Mouse (Mus musculus) hindbrain, embryonic 14.5 days (tissue): Measurements from ENCODE around the gene Dhx15. TPM values are rescaled to one million over a fixed set of nuclear protein-coding genes. Genes with fewer than 3 reads are reported as not detected.
A peak's percentile ranks its signal among the peaks of the same experiment; 100 is the strongest.

Source experiments
- ATAC-seq: fragments of 200-750 bp; cut with Nextera tagmentation; 2 replicates; pipeline ENCODE4 v1.8.0; 2017; ENCODE audit warnings: moderate number of reproducible peaks, mild to moderate bottlenecking, moderate TSS enrichment, moderate library complexity; ENCODE audit not compliant: low FRiP score
- DNase-seq: peaks from one replicate; pipeline ENCODE4 v3.0.0-alpha.2; 2015; ENCODE audit warnings: low spot score
- H3K27ac ChIP-seq: fragments of 300-500 bp; sonication (generic); 2 replicates; pipeline ENCODE4 v1.5.1; 2014; ENCODE audit warnings: mild to moderate bottlenecking, moderate library complexity
- H3K27me3 ChIP-seq: fragments of 300-500 bp; sonication (generic); 2 replicates; pipeline ENCODE4 v1.6.1; 2014; ENCODE audit warnings: mild to moderate bottlenecking, low read length, mixed read lengths; ENCODE audit not compliant: control insufficient read depth, insufficient read depth
- H3K36me3 ChIP-seq: fragments of 300-500 bp; sonication (generic); replicated peaks from 2 replicates; pipeline ENCODE4 v1.6.1; 2014; ENCODE audit not compliant: control insufficient read depth, insufficient read depth
- H3K4me1 ChIP-seq: fragments of 300-500 bp; sonication (generic); replicated peaks from 2 replicates; pipeline ENCODE4 v1.6.1; 2014; ENCODE audit warnings: antibody characterized with exemption, low read length, mixed read lengths; ENCODE audit not compliant: control insufficient read depth, insufficient read depth
- H3K4me2 ChIP-seq: fragments of 300-500 bp; sonication (generic); replicated peaks from 2 replicates; pipeline ENCODE4 v1.6.1; 2014; ENCODE audit warnings: mild to moderate bottlenecking, moderate library complexity
- H3K4me3 ChIP-seq: fragments of 300-500 bp; sonication (generic); replicated peaks from 2 replicates; pipeline ENCODE4 v1.5.1; 2014; ENCODE audit warnings: mild to moderate bottlenecking, low read length
- H3K9ac ChIP-seq: fragments of 300-500 bp; sonication (generic); 2 replicates; pipeline ENCODE4 v1.6.1; 2014
- H3K9me3 ChIP-seq: fragments of 300-500 bp; sonication (generic); 2 replicates; pipeline ENCODE4 v1.6.1; 2016; ENCODE audit warnings: low read length; ENCODE audit not compliant: control insufficient read depth
- WGBS: fragments of 180-500 bp; shearing (Covaris S2); extraction: QIAGEN DNeasy Blood & Tissue Kit; methylation state at CpG from one replicate; pipeline ENCODE4 v1.1.7; 2014; 5-methylcytosine and 5-hydroxymethylcytosine counted together
- polyA plus RNA-seq: library from polyadenylated mRNA; unstranded; fragments of >200 nt; fragmentation: Nextera tagmentation; extraction: Ambion mirVana; gene quantifications from 2 replicates; pipeline ENCODE4 v1.2.1, GENCODE M21; 2014

Gene Dhx15
- polyA plus RNA-seq, 1 experiment from 2014 or later = 62.8 TPM

DNA sequence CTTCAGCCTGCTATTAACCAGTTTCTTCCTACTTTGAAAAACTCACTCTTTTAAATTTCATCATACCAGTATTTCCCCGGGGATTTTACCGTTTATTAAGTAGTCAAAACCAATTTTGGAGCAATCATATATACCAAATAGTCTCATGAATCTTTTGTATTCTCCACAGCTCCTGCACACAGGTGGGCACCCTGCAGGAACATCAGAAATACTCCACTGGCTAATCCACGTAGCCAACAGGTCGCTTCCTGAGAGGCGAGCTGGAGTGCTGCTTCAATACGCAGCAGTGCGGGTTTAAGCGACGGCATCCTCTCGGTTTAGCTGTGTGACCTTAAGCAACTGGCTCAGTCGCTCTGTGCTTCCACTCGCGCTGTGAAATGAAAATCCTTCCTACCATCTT is 58.9 kb downstream of the Dhx15 start:
- H3K27ac ChIP-seq = no peak overlapping the region
- no peak overlapping the region for H3K9ac ChIP-seq
- H3K4me2 ChIP-seq = no peak overlapping the region
- H3K4me3 ChIP-seq = no peak overlapping the region
- H3K4me1 ChIP-seq = no peaks in the 10 kb centered on the region
- no peaks in the 10 kb centered on the region for H3K36me3 ChIP-seq
- ATAC-seq = no peak
- no peak for DNase-seq
- no peaks in the 10 kb centered on the region for H3K9me3 ChIP-seq
- WGBS = 91% methylated on average over 13 of the region's 13 CpGs
- no peaks in the 10 kb centered on the region for H3K27me3 ChIP-seq

DNA sequence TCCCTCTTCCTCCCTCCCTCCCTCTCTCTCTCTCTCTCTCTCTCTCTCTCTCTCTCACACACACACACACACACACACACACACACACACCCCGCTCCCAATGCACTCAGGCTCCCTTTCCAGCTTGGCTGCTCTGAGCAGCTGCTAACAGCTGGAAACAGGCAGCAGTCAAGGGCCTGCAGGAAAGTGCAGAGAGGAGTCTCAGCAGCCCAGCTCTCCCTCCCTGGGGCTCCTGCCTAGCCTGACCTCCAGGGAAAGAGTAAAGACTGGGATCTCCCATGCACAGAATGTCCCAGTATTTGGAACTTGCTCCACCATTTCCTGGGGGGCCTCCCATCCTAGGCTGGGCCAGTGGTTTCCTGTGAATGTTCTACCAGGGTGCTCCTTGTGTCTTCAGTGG is 59.8 kb downstream of the Dhx15 start:
- no peak overlapping the region for H3K4me3 ChIP-seq
- H3K27me3 ChIP-seq = no peaks in the 10 kb centered on the region
- no peak overlapping the region for H3K4me2 ChIP-seq
- H3K9ac ChIP-seq = no peak overlapping the region
- ATAC-seq = no peak
- no peak for DNase-seq
- H3K9me3 ChIP-seq = no peaks in the 10 kb centered on the region
- WGBS = 90% methylated on average over 1 of the region's 1 CpGs
- no peaks in the 10 kb centered on the region for H3K4me1 ChIP-seq
- no peak overlapping the region for H3K27ac ChIP-seq
- no peaks in the 10 kb centered on the region for H3K36me3 ChIP-seq

DNA sequence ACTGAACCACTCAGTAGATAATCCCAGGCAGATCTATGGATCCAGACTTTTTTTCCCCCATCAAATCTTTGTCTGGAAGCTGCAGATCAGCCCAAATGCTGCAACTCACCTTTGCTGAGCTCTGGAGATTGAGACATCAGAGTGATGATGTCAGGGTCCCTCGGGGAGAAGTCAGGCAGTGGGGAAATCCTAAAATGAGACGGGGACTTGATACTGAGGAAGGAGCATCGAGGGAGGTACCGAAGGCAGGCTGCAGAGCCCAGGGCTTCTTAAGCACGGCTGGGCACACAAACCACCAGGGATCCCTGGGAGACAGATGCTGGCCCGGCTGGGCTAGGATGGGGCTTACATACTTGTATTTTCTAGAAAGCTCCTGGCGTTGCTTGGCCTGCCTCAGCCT is 64.1 kb downstream of the Dhx15 start:
- Histone ChIP-seq H3K36me3 (no peaks in the 10 kb centered on the region), H3K9me3 (no peaks in the 10 kb centered on the region), H3K4me1 (no peaks in the 10 kb centered on the region), H3K9ac (no peak overlapping the region), H3K4me2 (no peak overlapping the region), H3K27me3 (no peaks in the 10 kb centered on the region), H3K4me3 (no peak overlapping the region), H3K27ac (no peak overlapping the region)
- DNase-seq (no peak), ATAC-seq (no peak)
- 58% methylated on average over 7 of the region's 7 CpGs for WGBS

DNA sequence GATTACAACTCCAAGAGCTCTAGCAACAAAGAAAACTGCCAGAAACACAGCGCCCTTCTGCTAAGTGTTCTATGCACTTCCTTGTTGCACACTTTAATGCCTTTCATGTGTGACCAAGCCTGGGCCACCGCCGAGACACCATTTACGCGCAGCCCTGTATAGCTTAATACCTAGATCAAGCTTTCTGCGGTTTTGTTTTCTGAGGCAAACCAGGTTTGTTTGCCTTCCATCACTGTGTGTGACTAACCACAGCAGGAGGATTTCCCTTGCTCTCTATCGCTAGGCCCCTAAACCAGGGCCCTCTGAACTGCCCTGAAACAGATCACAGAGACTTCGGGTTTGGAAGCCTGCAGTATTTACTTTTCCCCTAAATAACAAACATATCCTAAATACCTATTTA is 64.5 kb downstream of the Dhx15 start:
- no peak for ATAC-seq
- no peak for DNase-seq
- H3K27ac ChIP-seq = no peak overlapping the region
- WGBS = 87% methylated on average over 8 of the region's 8 CpGs
- H3K9me3 ChIP-seq = no peaks in the 10 kb centered on the region
- H3K4me3 ChIP-seq = no peak overlapping the region
- H3K27me3 ChIP-seq = no peaks in the 10 kb centered on the region
- no peaks in the 10 kb centered on the region for H3K4me1 ChIP-seq
- no peak overlapping the region for H3K4me2 ChIP-seq
- no peak overlapping the region for H3K9ac ChIP-seq
- no peaks in the 10 kb centered on the region for H3K36me3 ChIP-seq

DNA sequence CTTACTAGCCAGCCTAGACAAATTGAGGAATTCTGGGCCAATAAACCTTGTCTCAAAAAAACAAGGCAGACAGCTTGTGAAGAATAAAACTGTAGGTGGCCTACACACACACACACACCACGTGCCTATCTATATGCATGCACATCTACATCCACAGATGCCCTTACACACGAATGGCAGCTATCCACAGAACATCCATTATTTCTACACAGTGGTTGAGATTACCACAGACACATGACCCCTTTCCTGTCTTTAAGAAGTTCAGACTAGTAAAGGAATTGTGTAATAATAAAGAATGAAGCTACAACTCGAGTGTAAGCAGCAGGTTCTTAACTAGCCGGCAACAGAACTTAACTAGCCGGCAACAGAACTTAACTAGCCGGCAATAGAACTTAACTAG is 68.2 kb downstream of the Dhx15 start:
- H3K27ac ChIP-seq = no peak overlapping the region
- no peak overlapping the region for H3K4me2 ChIP-seq
- no peaks in the 10 kb centered on the region for H3K36me3 ChIP-seq
- peaks cover 8% of the 10 kb centered on the region; the same call in 1 of the 2 replicates for H3K27me3 ChIP-seq
- H3K9me3 ChIP-seq = no peaks in the 10 kb centered on the region
- DNase-seq = no peak
- WGBS = 85% methylated on average over 6 of the region's 6 CpGs
- no peak overlapping the region for H3K4me3 ChIP-seq
- H3K9ac ChIP-seq = no peak overlapping the region
- no peak for ATAC-seq
- no peaks in the 10 kb centered on the region for H3K4me1 ChIP-seq

DNA sequence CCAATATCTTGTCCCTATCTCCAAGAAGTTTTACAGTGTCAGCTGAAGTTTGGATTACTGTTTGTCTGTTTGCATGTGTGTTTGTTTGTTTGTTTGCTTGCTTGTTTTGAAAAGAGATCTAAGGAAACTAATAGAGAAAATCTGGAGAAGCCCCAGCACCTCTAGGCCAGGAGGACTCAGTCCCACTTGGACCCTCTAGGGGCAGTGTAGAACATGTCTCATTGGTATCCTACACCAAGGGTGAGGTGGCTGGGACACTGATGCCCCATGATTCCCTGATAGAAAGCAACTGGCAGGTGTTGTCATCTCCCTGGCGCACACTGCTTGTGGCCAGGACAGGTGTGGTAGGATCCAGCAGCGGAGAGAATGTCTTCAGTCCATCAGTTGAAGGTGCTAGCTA is 70.5 kb downstream of the Dhx15 start:
- peaks cover 8% of the 10 kb centered on the region; the same call in 1 of the 2 replicates for H3K27me3 ChIP-seq
- H3K36me3 ChIP-seq = no peaks in the 10 kb centered on the region
- H3K4me1 ChIP-seq = peaks cover under 1% of the 10 kb centered on the region; the same call in 1 of the 2 replicates

DNA sequence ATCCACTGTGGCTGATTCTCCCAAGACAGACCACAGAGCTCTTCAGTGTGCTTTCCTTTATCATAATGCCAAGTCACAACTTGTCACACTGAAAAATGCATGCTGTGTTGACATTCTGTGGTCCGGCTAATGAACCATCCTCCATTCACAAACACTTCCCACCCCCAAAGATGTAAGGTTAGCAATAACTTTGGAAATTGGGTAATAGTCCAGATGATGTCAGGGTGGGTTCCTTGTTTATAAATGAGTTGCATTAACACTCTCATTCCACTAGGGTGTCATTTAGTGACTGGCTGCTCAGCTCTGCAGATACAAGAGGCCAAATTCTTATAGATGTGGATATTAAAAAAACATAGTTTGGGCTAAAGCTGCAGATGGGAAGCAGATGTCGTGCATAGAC is 71.1 kb downstream of the Dhx15 start:
- DNase-seq = no peak
- H3K9ac ChIP-seq = no peak overlapping the region
- peaks cover 7% of the 10 kb centered on the region; the same call in 1 of the 2 replicates for H3K4me1 ChIP-seq
- H3K4me2 ChIP-seq = no peak overlapping the region
- H3K9me3 ChIP-seq = no peaks in the 10 kb centered on the region
- WGBS = 81% methylated on average over 2 of the region's 2 CpGs
- no peak overlapping the region for H3K4me3 ChIP-seq
- H3K27ac ChIP-seq = no peak overlapping the region
- ATAC-seq = no peak
- peaks cover 8% of the 10 kb centered on the region; the same call in 1 of the 2 replicates for H3K27me3 ChIP-seq
- H3K36me3 ChIP-seq = no peaks in the 10 kb centered on the region

More for the DNA sequence above, 70.5 kb downstream of the Dhx15 start:
- H3K9me3 ChIP-seq = no peaks in the 10 kb centered on the region
- 68% methylated on average over 2 of the region's 2 CpGs for WGBS
- no peak overlapping the region for H3K9ac ChIP-seq
- no peak overlapping the region for H3K4me2 ChIP-seq
- H3K4me3 ChIP-seq = no peak overlapping the region
- ATAC-seq = no peak
- H3K27ac ChIP-seq = no peak overlapping the region
- no peak for DNase-seq

DNA sequence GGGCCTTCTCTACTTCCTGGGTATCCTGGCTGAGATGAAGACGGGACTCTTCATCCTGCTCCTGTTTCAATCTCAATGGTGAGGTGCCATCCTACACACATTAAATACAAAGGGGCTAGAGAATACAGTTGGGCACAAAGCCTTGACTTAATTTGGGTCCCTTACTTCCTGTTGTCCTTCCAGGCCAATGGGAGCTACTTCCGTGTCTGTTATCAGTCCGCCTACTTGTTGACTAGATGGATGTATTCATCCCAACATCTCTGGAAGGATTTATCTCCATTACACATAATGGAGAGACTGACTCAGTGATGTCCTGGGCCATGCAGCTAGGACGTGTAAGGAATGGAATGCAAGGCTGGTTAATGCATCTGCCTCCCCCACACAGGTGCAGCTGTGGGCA is 72.5 kb downstream of the Dhx15 start:
- H3K27ac ChIP-seq = no peak overlapping the region
- H3K4me2 ChIP-seq = no peak overlapping the region
- H3K4me1 ChIP-seq = peaks cover 7% of the 10 kb centered on the region; the same call in 1 of the 2 replicates
- ATAC-seq (no peak), DNase-seq (no peak)
- H3K9me3 ChIP-seq = no peaks in the 10 kb centered on the region
- no peak overlapping the region for H3K4me3 ChIP-seq
- peaks cover 8% of the 10 kb centered on the region; the same call in 1 of the 2 replicates for H3K27me3 ChIP-seq
- no peaks in the 10 kb centered on the region for H3K36me3 ChIP-seq
- WGBS = 84% methylated on average over 4 of the region's 4 CpGs
- H3K9ac ChIP-seq = no peak overlapping the region

DNA sequence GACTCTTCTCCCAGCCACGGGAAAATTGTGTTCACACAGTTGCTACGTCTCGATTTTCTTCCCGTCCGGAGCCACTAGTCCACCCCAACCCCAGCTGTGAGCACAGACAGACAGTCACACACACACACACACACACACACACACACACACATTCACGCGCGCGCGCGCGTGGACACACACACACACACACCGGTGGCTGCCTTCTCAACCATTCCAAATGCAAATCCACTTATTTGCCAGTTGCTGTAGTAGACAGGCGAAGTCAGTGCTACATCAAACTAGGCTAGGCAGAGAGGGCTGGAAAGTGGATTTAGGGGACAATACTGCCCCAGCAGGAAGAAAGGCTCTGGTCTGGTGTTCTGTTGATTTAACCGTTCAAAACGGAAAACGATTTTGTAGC is 73.9 kb downstream of the Dhx15 start:
- Histone ChIP-seq H3K9me3 (no peaks in the 10 kb centered on the region), H3K4me1 (peaks cover 15% of the 10 kb centered on the region), H3K4me2 (peak overlapping the region; percentile 100), H3K9ac (peak overlapping the region; percentile 68), H3K27me3 (peaks cover 19% of the 10 kb centered on the region), H3K4me3 (peak overlapping the region; percentile 71), H3K36me3 (no peaks in the 10 kb centered on the region), H3K27ac (peak overlapping the region; percentile 51; the same call in 1 of the 2 replicates)
- DNase-seq (peak; percentile 55), ATAC-seq (peak; percentile 10; the same call in 1 of the 2 replicates)
- WGBS = 2% methylated on average over 17 of the region's 17 CpGs

DNA sequence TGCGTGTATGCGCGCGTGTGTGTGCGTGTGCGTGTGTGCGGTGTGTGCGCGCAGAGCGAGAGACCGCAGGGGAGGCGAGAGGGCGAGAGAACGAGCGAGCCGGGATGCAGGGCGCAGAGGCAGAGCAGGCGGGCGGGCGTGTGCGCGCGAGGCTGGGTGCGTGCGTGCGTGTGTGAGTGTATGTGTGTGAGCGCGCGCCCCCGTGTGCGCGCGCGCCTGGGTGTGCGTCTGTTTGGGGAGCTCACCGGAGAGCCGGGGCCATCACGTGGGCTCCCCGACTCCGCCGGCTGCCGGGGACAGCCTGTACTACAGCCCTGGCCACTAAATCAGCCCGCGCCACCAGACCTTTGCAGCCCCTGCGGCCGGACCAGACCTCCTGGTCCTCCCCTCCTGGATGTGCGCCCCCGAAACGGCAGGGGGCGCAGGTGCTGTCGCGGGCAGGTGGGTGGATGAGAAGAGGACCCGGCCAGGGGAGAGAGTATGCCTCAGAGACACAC is 74.4 kb downstream of the Dhx15 start:
- H3K9me3 ChIP-seq = no peaks in the 10 kb centered on the region
- WGBS = under 1% methylated on average over 42 of the region's 53 CpGs
- ATAC-seq = peak; percentile 91
- H3K4me3 ChIP-seq = peak overlapping the region; percentile 71
- peak overlapping the region; percentile 68 for H3K9ac ChIP-seq
- peak overlapping the region; percentile 100 for H3K4me2 ChIP-seq
- H3K36me3 ChIP-seq = no peaks in the 10 kb centered on the region
- DNase-seq = peak; percentile 90
- H3K27me3 ChIP-seq = peaks cover 22% of the 10 kb centered on the region
- H3K27ac ChIP-seq = peak overlapping the region; percentile 81
- peaks cover 15% of the 10 kb centered on the region for H3K4me1 ChIP-seq
